Mouse (Mus musculus): ENCODE measurements around the gene Bicd1. TPM values are rescaled to one million over a fixed set of nuclear protein-coding genes. Genes with fewer than 3 reads are reported as not detected.
A peak's percentile ranks its signal among the peaks of the same experiment; 100 is the strongest.
"Not testable (repeated sequence)": the region's sequence is repeated elsewhere in the genome, so short reads cannot be mapped to it uniquely, and the experiment has no call there.

The Bicd1 gene
- polyA plus RNA-seq, 1 experiment from 2014 or later: 0.44 TPM

DNA sequence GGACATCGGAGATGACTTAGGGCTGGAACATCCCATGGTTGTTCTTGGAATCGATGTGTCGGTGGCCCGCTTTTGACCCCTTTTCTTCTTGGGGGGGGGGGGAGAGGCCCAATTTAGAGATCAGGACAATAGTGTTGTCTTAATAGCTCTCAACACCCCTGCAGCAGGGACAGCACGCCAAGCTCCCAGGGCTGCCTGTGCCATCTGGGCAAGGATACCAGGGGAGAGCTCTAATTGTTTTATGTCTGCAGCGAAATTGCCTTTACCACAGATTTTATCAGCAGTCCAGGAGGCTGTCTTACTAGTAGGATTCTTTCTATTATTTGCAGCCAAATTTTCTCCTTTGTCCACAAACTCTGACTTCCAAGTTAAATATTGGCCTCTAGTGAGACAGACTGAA is 63.8 kb downstream of the Bicd1 start:
- not testable (repeated sequence) for H3K4me3 ChIP-seq (ENCODE audit: low read depth, low read length); H3K9ac ChIP-seq (ENCODE audit: low read depth, low read length); ATAC-seq (ENCODE audit: low read depth); H3K4me1 ChIP-seq (ENCODE audit: control insufficient read depth, low read depth, low read length); H3K27me3 ChIP-seq (ENCODE audit: control insufficient read depth, insufficient read depth, low read depth, low read length); H3K27ac ChIP-seq (ENCODE audit: low read length); H3K9me3 ChIP-seq (replicated peaks; ENCODE audit: control insufficient read depth, low read length); H3K4me2 ChIP-seq (ENCODE audit: low read depth, low read length); H3K36me3 ChIP-seq (ENCODE audit: control insufficient read depth, insufficient read depth)
- 81% methylated on average over 6 of the region's 6 CpGs for WGBS (ENCODE audit: insufficient replicate concordance)

DNA sequence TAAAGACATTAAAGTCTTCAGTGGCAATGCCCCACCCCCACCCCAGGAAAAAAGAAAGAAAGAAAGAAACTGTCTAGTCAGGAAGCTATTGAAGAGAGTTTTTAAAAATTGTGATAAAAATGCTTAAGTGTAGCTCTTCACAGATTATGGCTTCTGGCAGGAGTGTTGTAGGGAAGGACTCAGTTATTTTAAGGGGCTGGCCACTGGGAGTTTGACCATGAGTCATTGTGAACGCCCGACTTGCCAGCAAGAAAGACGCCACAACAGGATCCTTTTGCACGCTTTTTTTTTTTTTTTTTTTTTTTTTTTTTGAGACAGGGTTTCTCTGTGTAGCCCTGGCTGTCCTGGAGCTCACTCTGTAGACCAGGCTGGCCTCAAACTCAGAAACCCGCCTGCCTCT is 73.2 kb downstream of the Bicd1 start:
- 68% methylated on average over 5 of the region's 5 CpGs for WGBS (ENCODE audit: insufficient replicate concordance)
- ATAC-seq (ENCODE audit: low read depth); H3K4me2 ChIP-seq (ENCODE audit: low read depth, low read length): not testable (repeated sequence)

DNA sequence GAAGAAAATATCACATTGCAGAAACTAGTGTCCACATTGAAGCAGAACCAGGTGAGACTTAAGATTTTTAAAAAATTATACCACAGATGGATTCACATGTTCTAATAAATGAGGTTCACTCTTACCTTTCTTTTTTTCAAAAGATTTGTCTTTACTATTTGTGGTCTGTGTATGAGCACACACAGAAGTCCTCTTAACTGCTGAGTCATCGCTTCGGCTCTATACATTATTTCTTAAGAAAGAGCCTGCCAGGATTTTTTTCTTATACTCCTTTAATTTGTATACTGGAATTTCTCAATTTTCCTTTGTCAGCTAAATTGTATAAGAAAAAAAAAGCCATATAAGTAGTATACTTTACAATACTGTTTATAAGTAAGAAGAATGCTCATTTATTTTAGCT is 86.0 kb downstream of the Bicd1 start:
- Histone ChIP-seq H3K9ac (ENCODE audit: low read depth, low read length) (no peak overlapping the region), H3K4me2 (ENCODE audit: low read depth, low read length) (no peak overlapping the region), H3K9me3 (replicated peaks; ENCODE audit: control insufficient read depth, low read length) (no peaks in the 10 kb centered on the region), H3K27me3 (ENCODE audit: control insufficient read depth, insufficient read depth, low read depth, low read length) (no peaks in the 10 kb centered on the region), H3K27ac (ENCODE audit: low read length) (no peak overlapping the region), H3K4me1 (ENCODE audit: control insufficient read depth, low read depth, low read length) (no peaks in the 10 kb centered on the region), H3K36me3 (ENCODE audit: control insufficient read depth, insufficient read depth) (no peaks in the 10 kb centered on the region), H3K4me3 (ENCODE audit: low read depth, low read length) (no peak overlapping the region)
- no peak for ATAC-seq (ENCODE audit: low read depth)
- 74% methylated on average over 2 of the region's 2 CpGs for WGBS (ENCODE audit: insufficient replicate concordance)

More for the DNA sequence above, 73.2 kb downstream of the Bicd1 start:
- not testable (repeated sequence) for H3K36me3 ChIP-seq (ENCODE audit: control insufficient read depth, insufficient read depth); H3K4me3 ChIP-seq (ENCODE audit: low read depth, low read length); H3K9me3 ChIP-seq (replicated peaks; ENCODE audit: control insufficient read depth, low read length); H3K27me3 ChIP-seq (ENCODE audit: control insufficient read depth, insufficient read depth, low read depth, low read length); H3K27ac ChIP-seq (ENCODE audit: low read length); H3K9ac ChIP-seq (ENCODE audit: low read depth, low read length); H3K4me1 ChIP-seq (ENCODE audit: control insufficient read depth, low read depth, low read length)

DNA sequence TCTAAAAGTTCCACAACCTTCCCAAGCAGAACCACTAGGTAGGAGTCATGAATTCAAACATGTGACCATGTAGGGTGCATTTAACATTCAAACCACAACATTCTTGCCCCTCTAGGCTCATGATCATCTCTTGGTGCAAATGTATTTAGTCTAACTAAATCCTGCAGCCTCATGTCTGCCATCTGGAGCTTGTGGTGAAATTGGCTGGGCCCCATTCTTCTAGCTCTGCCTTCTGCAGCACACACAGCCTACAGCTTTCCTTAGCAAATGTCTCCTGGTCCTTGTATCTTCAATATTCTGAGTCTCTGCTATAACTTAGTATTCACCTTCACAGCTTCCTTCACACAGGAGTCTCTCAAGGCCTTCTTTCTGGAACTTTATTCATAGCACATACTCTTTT is 87.2 kb downstream of the Bicd1 start:
- H3K9ac ChIP-seq (ENCODE audit: low read depth, low read length): no peak overlapping the region
- H3K4me1 ChIP-seq (ENCODE audit: control insufficient read depth, low read depth, low read length): no peaks in the 10 kb centered on the region
- no peak for ATAC-seq (ENCODE audit: low read depth)
- no peak overlapping the region for H3K27ac ChIP-seq (ENCODE audit: low read length)
- H3K9me3 ChIP-seq (replicated peaks; ENCODE audit: control insufficient read depth, low read length): no peaks in the 10 kb centered on the region
- H3K4me2 ChIP-seq (ENCODE audit: low read depth, low read length): no peak overlapping the region
- H3K4me3 ChIP-seq (ENCODE audit: low read depth, low read length): no peak overlapping the region
- no peaks in the 10 kb centered on the region for H3K36me3 ChIP-seq (ENCODE audit: control insufficient read depth, insufficient read depth)
- no peaks in the 10 kb centered on the region for H3K27me3 ChIP-seq (ENCODE audit: control insufficient read depth, insufficient read depth, low read depth, low read length)

DNA sequence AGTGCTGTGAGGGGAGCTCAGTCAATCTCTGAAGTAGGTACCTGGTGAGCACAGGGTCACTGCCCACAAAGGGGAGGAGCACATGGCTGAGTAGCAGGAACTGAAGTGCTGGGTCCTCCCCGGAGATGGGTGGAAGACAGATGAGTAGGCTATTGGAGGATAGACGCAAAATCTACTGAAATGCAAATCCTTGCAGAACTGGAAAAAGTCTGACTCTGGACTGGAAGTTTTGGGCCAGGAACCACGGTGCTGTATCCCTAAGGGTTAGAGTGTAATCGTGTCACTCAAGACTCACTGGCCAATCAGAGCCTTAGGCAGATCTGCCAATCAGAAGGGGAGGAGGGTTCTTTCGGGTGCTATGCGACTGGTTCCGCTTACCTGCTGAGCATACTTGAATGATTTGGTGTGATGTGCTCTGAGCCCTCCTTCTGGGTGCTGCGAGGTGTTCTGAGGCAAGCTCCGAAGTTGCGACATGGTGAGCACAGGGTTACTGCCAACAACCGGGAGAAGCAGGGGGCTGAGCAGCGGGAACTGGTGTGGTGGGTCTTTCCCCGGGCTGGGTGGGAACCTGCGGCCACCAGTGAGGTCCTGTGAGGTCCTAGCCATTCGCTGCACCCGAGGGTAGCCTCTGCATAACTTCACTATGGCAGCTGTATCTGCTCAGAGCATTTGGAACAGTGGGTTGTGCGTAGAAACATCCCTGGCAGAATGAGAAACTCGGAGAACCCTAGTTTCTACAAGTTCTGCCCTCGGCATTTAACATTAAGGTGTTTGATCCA is 157.2 kb downstream of the Bicd1 start:
- peak overlapping the region; percentile 4; the same call in 1 of the 2 replicates for H3K9ac ChIP-seq (ENCODE audit: low read depth, low read length)

DNA sequence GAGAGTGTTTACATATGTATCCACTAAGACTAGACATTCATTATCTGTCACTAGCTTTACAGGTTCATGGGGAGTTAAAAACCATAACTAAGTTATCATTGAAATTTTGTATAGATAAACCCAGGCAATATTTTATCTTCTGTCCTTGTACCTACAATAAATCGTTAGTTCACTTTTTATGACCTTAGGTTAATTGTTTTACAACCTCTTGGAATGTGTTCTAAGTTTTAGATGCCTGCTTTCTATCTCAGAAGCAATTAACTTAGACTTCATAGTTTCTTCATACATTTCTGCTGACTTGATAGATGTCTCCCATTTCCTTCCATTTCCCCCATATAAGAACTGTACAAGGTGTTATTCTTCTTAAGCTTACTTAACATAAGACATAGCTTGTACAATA is 158.5 kb downstream of the Bicd1 start:
- H3K27me3 ChIP-seq (ENCODE audit: control insufficient read depth, insufficient read depth, low read depth, low read length): no peaks in the 10 kb centered on the region
- no peaks in the 10 kb centered on the region; the same call in 1 of the 2 replicates for H3K4me1 ChIP-seq (ENCODE audit: control insufficient read depth, low read depth, low read length)
- no peaks in the 10 kb centered on the region for H3K36me3 ChIP-seq (ENCODE audit: control insufficient read depth, insufficient read depth)
- WGBS (ENCODE audit: insufficient replicate concordance): 58% methylated on average over 1 of the region's 1 CpGs
- no peak overlapping the region for H3K4me3 ChIP-seq (ENCODE audit: low read depth, low read length)
- no peak overlapping the region for H3K27ac ChIP-seq (ENCODE audit: low read length)
- no peak overlapping the region for H3K9ac ChIP-seq (ENCODE audit: low read depth, low read length)
- H3K9me3 ChIP-seq (replicated peaks; ENCODE audit: control insufficient read depth, low read length): no peaks in the 10 kb centered on the region
- no peak overlapping the region for H3K4me2 ChIP-seq (ENCODE audit: low read depth, low read length)
- ATAC-seq (ENCODE audit: low read depth): no peak

More for the DNA sequence above, 157.2 kb downstream of the Bicd1 start:
- Histone ChIP-seq H3K27ac (ENCODE audit: low read length) (no peak overlapping the region), H3K27me3 (ENCODE audit: control insufficient read depth, insufficient read depth, low read depth, low read length) (no peaks in the 10 kb centered on the region), H3K4me2 (ENCODE audit: low read depth, low read length) (peak overlapping the region; percentile 69), H3K9me3 (replicated peaks; ENCODE audit: control insufficient read depth, low read length) (no peaks in the 10 kb centered on the region), H3K4me1 (ENCODE audit: control insufficient read depth, low read depth, low read length) (no peaks in the 10 kb centered on the region; the same call in 1 of the 2 replicates), H3K36me3 (ENCODE audit: control insufficient read depth, insufficient read depth) (no peaks in the 10 kb centered on the region), H3K4me3 (ENCODE audit: low read depth, low read length) (peak overlapping the region; percentile 42)
- ATAC-seq (ENCODE audit: low read depth): peak; percentile 90
- 3% methylated on average over 19 of the region's 19 CpGs for WGBS (ENCODE audit: insufficient replicate concordance)

DNA sequence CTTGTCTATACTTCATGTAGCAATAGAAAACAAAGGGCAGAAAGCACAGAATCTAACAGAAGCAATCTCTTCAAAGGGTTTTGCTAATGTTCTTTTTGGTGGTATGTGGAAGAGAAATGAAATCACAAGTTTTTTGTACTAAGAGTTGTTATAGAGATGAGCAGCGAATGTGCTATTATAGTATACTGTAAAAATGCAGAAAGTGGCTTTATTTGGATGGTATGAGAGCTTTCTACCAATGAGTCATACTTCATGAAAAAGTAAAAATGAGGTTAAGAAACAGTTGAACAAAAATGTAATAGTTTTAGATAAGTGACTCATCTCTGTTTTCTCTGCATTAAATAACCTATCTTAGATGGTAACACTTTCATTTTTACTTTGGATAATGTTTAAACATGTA is 165.6 kb downstream of the Bicd1 start:
- Histone ChIP-seq H3K4me2 (ENCODE audit: low read depth, low read length) (no peak overlapping the region), H3K9ac (ENCODE audit: low read depth, low read length) (no peak overlapping the region), H3K27me3 (ENCODE audit: control insufficient read depth, insufficient read depth, low read depth, low read length) (no peaks in the 10 kb centered on the region), H3K36me3 (ENCODE audit: control insufficient read depth, insufficient read depth) (no peaks in the 10 kb centered on the region), H3K27ac (ENCODE audit: low read length) (no peak overlapping the region), H3K4me1 (ENCODE audit: control insufficient read depth, low read depth, low read length) (no peaks in the 10 kb centered on the region), H3K4me3 (ENCODE audit: low read depth, low read length) (no peak overlapping the region), H3K9me3 (replicated peaks; ENCODE audit: control insufficient read depth, low read length) (no peaks in the 10 kb centered on the region)
- 60% methylated on average over 1 of the region's 1 CpGs for WGBS (ENCODE audit: insufficient replicate concordance)
- ATAC-seq (ENCODE audit: low read depth): no peak

DNA sequence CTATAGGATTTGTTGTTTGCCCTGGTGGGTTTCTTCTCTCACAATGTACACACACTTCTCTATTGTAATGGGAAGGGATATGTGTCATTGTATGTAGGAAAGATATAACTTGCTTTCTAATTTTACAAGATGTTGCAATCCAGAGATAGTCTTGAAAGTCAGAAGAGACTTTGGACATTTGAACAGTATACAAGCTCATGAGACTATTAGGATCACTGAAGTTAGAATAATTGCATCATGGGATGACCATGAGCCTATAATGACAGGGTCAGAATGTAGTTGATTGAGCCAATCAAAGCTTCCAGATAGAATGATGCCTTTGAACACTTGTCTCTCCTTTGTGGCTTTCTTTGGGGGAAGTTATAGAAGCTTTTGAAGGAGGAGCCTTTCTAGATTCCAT is 171.4 kb downstream of the Bicd1 start:
- no peak overlapping the region for H3K27ac ChIP-seq (ENCODE audit: low read length)

DNA sequence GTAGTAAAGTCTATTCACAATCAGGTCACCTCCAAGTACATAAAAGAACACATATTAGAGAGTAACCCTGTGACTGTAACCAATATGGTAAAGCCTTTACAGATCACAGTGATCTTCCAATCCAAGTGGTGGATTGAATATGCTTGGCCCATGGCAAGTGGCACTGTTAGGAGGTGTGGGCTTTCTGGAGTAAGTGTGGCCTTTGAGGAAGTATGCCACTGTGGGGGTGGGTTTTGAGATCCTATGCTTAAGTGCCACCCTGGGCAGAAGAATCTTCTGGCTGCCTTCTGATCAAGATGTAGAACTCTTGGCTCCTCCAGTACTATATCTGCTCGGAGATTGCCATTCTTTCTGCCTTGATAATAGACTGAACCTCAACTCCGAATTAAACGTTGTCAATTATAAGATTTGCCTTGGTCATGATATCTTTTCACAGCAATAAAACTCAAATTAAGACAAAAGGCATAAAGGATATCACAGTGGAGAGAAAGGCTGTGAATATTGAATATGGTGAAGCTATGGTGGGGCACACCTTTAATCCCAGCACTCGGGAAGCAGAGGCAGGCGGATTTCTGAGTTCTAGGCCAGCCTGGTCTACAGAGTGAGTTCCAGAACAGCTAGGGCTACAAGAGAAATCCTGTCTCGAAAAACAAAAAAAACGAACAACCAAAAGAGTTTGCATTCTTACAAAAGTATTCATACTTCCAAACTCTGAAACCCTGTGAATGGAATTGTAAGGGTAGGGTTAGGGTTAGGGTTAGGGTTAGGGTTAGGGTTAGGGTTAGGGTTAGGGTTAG is 177.2 kb downstream of the Bicd1 start:
- Histone ChIP-seq H3K4me1 (ENCODE audit: control insufficient read depth, low read depth, low read length) (no peaks in the 10 kb centered on the region), H3K9ac (ENCODE audit: low read depth, low read length) (no peak overlapping the region), H3K4me2 (ENCODE audit: low read depth, low read length) (no peak overlapping the region), H3K36me3 (ENCODE audit: control insufficient read depth, insufficient read depth) (no peaks in the 10 kb centered on the region), H3K4me3 (ENCODE audit: low read depth, low read length) (no peak overlapping the region), H3K27ac (ENCODE audit: low read length) (no peak overlapping the region), H3K27me3 (ENCODE audit: control insufficient read depth, insufficient read depth, low read depth, low read length) (no peaks in the 10 kb centered on the region), H3K9me3 (replicated peaks; ENCODE audit: control insufficient read depth, low read length) (no peaks in the 10 kb centered on the region; the same call in 1 of the 2 replicates)
- no peak for ATAC-seq (ENCODE audit: low read depth)
- WGBS (ENCODE audit: insufficient replicate concordance): 69% methylated on average over 7 of the region's 7 CpGs

More for the DNA sequence above, 171.4 kb downstream of the Bicd1 start:
- ATAC-seq (ENCODE audit: low read depth): no peak
- Histone ChIP-seq H3K27me3 (ENCODE audit: control insufficient read depth, insufficient read depth, low read depth, low read length) (no peaks in the 10 kb centered on the region), H3K4me3 (ENCODE audit: low read depth, low read length) (no peak overlapping the region), H3K4me1 (ENCODE audit: control insufficient read depth, low read depth, low read length) (no peaks in the 10 kb centered on the region), H3K9me3 (replicated peaks; ENCODE audit: control insufficient read depth, low read length) (no peaks in the 10 kb centered on the region), H3K9ac (ENCODE audit: low read depth, low read length) (no peak overlapping the region), H3K4me2 (ENCODE audit: low read depth, low read length) (no peak overlapping the region), H3K36me3 (ENCODE audit: control insufficient read depth, insufficient read depth) (no peaks in the 10 kb centered on the region)
